Mouse (Mus musculus) CH12.LX (cell line): ENCODE measurements at regions not wholly inside any gene's neighbourhood (a gene's known extent, or its start where the extent isn't known, plus 50 kb on each side); places are given as distances from the start of the nearest gene placed in this dataset.

Experiments used
- DNase-seq: peaks from one replicate; pipeline ENCODE4 v3.0.0-alpha.2; 2013; ENCODE audit errors: extremely low read depth
- H3K27ac ChIP-seq: 2 replicates; pipeline ENCODE4 v1.5.1; 2012; ENCODE audit warnings: low read depth, mild to moderate bottlenecking, control low read depth, moderate library complexity; ENCODE audit not compliant: insufficient read depth
- H3K27me3 ChIP-seq: replicated peaks from 2 replicates; pipeline ENCODE3; 2012; ENCODE audit warnings: inconsistent platforms
- H3K36me3 ChIP-seq, 2 experiments: replicated peaks in 1 of 2; 2 replicates each; pipeline versions ENCODE3 to v1.6.1; 2012; ENCODE audit warnings: inconsistent platforms in 1 of 2, low read length in 1 of 2, mild to moderate bottlenecking in 1 of 2, mixed read lengths in 1 of 2, moderate library complexity in 1 of 2; ENCODE audit not compliant: control insufficient read depth in 1 of 2, insufficient read depth in 1 of 2
- H3K4me1 ChIP-seq, 2 experiments: 2 replicates each; pipeline ENCODE4 v1.6.1; 2012; ENCODE audit warnings: inconsistent platforms in 1 of 2, moderate library complexity in 1 of 2; ENCODE audit not compliant: insufficient read depth in 2 of 2, control insufficient read depth in 1 of 2
- H3K4me2 ChIP-seq: 2 replicates; pipeline ENCODE4 v1.6.1; 2012; ENCODE audit warnings: low read depth, mild to moderate bottlenecking, control low read depth; ENCODE audit not compliant: poor library complexity, insufficient read depth, severe bottlenecking
- H3K4me3 ChIP-seq, 3 experiments: fragments of 150-350 bp in 1 of 3; sonication (generic) in 1 of 3; replicated peaks in 1 of 3; 2 replicates each; pipeline versions ENCODE3 to v1.5.1; 2011 to 2012; ENCODE audit warnings: low read depth in 2 of 3, low read length in 2 of 3, mild to moderate bottlenecking in 2 of 3, moderate library complexity in 2 of 3, control low read depth in 1 of 3, improper control_type of control experiment in 1 of 3, inconsistent platforms in 1 of 3, mixed read lengths in 1 of 3; ENCODE audit not compliant: poor library complexity in 1 of 3
- H3K79me2 ChIP-seq: replicated peaks from 2 replicates; pipeline ENCODE4 v1.6.1; 2012; ENCODE audit warnings: mild to moderate bottlenecking, moderate library complexity; ENCODE audit not compliant: control insufficient read depth, poor library complexity, insufficient read depth, severe bottlenecking; ENCODE audit errors: extremely low read depth
- H3K9ac ChIP-seq: 2 replicates; pipeline ENCODE4 v1.6.1; 2012; ENCODE audit warnings: low read depth, mild to moderate bottlenecking, control low read depth, moderate library complexity; ENCODE audit not compliant: insufficient read depth
- H3K9me3 ChIP-seq: replicated peaks from 2 replicates; pipeline ENCODE3; 2012; ENCODE audit warnings: low read length, inconsistent platforms, mixed read lengths
- CHD1 ChIP-seq: IDR thresholded peaks from 2 replicates; pipeline ENCODE4 v1.6.1; 2012; ENCODE audit warnings: low read depth, low read length, improper control_type of control experiment, inconsistent platforms
- ELF1 ChIP-seq: IDR thresholded peaks from 2 replicates; pipeline ENCODE4 v1.6.1; 2014; ENCODE audit warnings: low read depth, mild to moderate bottlenecking, inconsistent platforms, low read length, improper control_type of control experiment
- IRF4 ChIP-seq: IDR thresholded peaks from 2 replicates; pipeline ENCODE4 v1.6.1; 2014; ENCODE audit warnings: low read depth, mild to moderate bottlenecking, inconsistent platforms, low read length, improper control_type of control experiment
- JUN ChIP-seq: IDR thresholded peaks from 2 replicates; pipeline ENCODE4 v1.6.1; 2011; ENCODE audit warnings: low read depth, mild to moderate bottlenecking, low read length, improper control_type of control experiment, moderate library complexity; ENCODE audit not compliant: insufficient read depth
- JUND ChIP-seq: conservative IDR thresholded peaks from 2 replicates; pipeline ENCODE4 v1.6.1; 2011; ENCODE audit warnings: low read depth, low read length, improper control_type of control experiment
- MAFK ChIP-seq: IDR thresholded peaks from 2 replicates; pipeline ENCODE4 v1.6.1; 2011; ENCODE audit warnings: low read length, improper control_type of control experiment; ENCODE audit not compliant: insufficient replicate concordance
- MAX ChIP-seq: IDR thresholded peaks from 2 replicates; pipeline ENCODE4 v1.6.1; 2011; ENCODE audit warnings: low read length, improper control_type of control experiment
- MAZ ChIP-seq: IDR thresholded peaks from 2 replicates; pipeline ENCODE4 v1.6.1; 2012; ENCODE audit warnings: low read depth, mild to moderate bottlenecking, inconsistent platforms, low read length, improper control_type of control experiment, moderate library complexity
- MXI1 ChIP-seq: IDR thresholded peaks from 2 replicates; pipeline ENCODE4 v1.6.1; 2011; ENCODE audit warnings: mild to moderate bottlenecking, low read depth, low read length, improper control_type of control experiment
- NRF1 ChIP-seq: IDR thresholded peaks from 2 replicates; pipeline ENCODE4 v1.6.1; 2014; ENCODE audit warnings: low read depth, mild to moderate bottlenecking, inconsistent platforms, low read length, improper control_type of control experiment, moderate library complexity
- POLR2A ChIP-seq: IDR thresholded peaks from 2 replicates; pipeline ENCODE4 v1.6.1; 2011; ENCODE audit warnings: low read depth, mild to moderate bottlenecking, improper control_type of control experiment, low read length
- POLR2AphosphoS2 ChIP-seq: IDR thresholded peaks from 2 replicates; pipeline ENCODE4 v1.6.1; 2011; ENCODE audit warnings: low read depth, low read length, improper control_type of control experiment
- RCOR1 ChIP-seq: conservative IDR thresholded peaks from 2 replicates; pipeline ENCODE4 v1.6.1; 2012; ENCODE audit warnings: low read depth, mild to moderate bottlenecking, inconsistent platforms, low read length, improper control_type of control experiment
- SIN3A ChIP-seq: IDR thresholded peaks from 2 replicates; pipeline ENCODE4 v1.6.1; 2012; ENCODE audit warnings: low read length, improper control_type of control experiment, inconsistent platforms
- TBP ChIP-seq: conservative IDR thresholded peaks from 2 replicates; pipeline ENCODE4 v1.6.1; 2011; ENCODE audit warnings: low read depth, low read length, improper control_type of control experiment
- UBTF ChIP-seq: IDR thresholded peaks from 2 replicates; pipeline ENCODE4 v1.6.1; 2012; ENCODE audit warnings: low read depth, mild to moderate bottlenecking, inconsistent platforms, low read length, improper control_type of control experiment, moderate library complexity
- USF2 ChIP-seq: conservative IDR thresholded peaks from 2 replicates; pipeline ENCODE4 v1.6.1; 2011; ENCODE audit warnings: low read depth, low read length, improper control_type of control experiment
- ZC3H11A ChIP-seq: IDR thresholded peaks from 2 replicates; pipeline ENCODE4 v1.6.1; 2012; ENCODE audit warnings: low read depth, mild to moderate bottlenecking, inconsistent platforms, low read length, improper control_type of control experiment
- dilution Hi-C: fragments of 300-500 bp; cut with MboI; formaldehyde crosslinking; loops from 2 replicates; pipeline ENCODE4 v1.14.3; 2020; ENCODE audit warnings: low sequenced_read_pairs; ENCODE audit not compliant: extremely low pct_unique_long_range_greater_than_20kb, extremely low pct_ligation_motif_present
- in situ Hi-C: fragments of 300-500 bp; cut with MboI; formaldehyde crosslinking; loops from 3 replicates; pipeline ENCODE4 v1.14.3; 2019; ENCODE audit warnings: low sequenced_read_pairs, low pct_ligation_motif_present, low pct_unique_long_range_greater_than_20kb, mixed read lengths

- in situ Hi-C loops (loop anchor here (5.0 kb wide), 1 partner anchor 38 kb away; no protein-coding TSS in a partner anchor), dilution Hi-C loops (no loop called here)
- no peak for TF ChIP-seq MXI1
- no peak for TF ChIP-seq TBP
- no peak for TF ChIP-seq CHD1
- no peak for TF ChIP-seq ELF1
- TF ChIP-seq USF2: no peak
- no peak for TF ChIP-seq JUN
- no peak for TF ChIP-seq NRF1
- no peak for TF ChIP-seq POLR2AphosphoS2
- TF ChIP-seq MAZ: no peak
- Histone ChIP-seq H3K27ac (no peak overlapping the region), H3K9me3 (peaks cover 4% of the 10 kb centered on the region), H3K4me3 (no peak overlapping the region), H3K79me2 (no peaks in the 10 kb centered on the region), H3K9ac (no peak overlapping the region), H3K36me3 (no peaks in the 10 kb centered on the region), H3K4me2 (no peak overlapping the region), H3K27me3 (no peaks in the 10 kb centered on the region), H3K4me1 (peaks cover 30 to 70% of the 10 kb centered on the region in 2 experiments)
- DNase-seq: no peak
These were observed 77.8 kb downstream of the Zfp706 start for GRCm38 (mm10) chr15:36929786-36930185.

- dilution Hi-C loops (no loop called here), in situ Hi-C loops (no loop called here)
- no peak overlapping the region for H3K27ac ChIP-seq
- TF ChIP-seq MAX: no peak
- TF ChIP-seq POLR2A: no peak
- no peak for TF ChIP-seq MAFK
- no peak for TF ChIP-seq UBTF
- H3K36me3 ChIP-seq: no peaks in the 10 kb centered on the region
- no peaks in the 10 kb centered on the region for H3K27me3 ChIP-seq
- H3K79me2 ChIP-seq: no peaks in the 10 kb centered on the region
- H3K4me2 ChIP-seq: no peak overlapping the region
- no peak overlapping the region for H3K9ac ChIP-seq
- peaks cover 4% of the 10 kb centered on the region for H3K9me3 ChIP-seq
- H3K4me1 ChIP-seq: peaks cover 25 to 65% of the 10 kb centered on the region in 2 experiments
- no peak for DNase-seq
- H3K4me3 ChIP-seq: no peak overlapping the region
These were observed 78.5 kb downstream of the Zfp706 start for GRCm38 (mm10) chr15:36929088-36929487.

GRCm38 (mm10) chr15:36928678-36929077, 78.9 kb downstream of the Zfp706 start:
- H3K4me1 ChIP-seq: peaks cover 21 to 61% of the 10 kb centered on the region in 2 experiments
- DNase-seq: no peak
- dilution Hi-C loops (no loop called here), in situ Hi-C loops (no loop called here)
- TF ChIP-seq SIN3A: no peak
- no peak for TF ChIP-seq ZC3H11A
- TF ChIP-seq POLR2A: no peak
- no peak for TF ChIP-seq IRF4
- TF ChIP-seq RCOR1: no peak
- no peak for TF ChIP-seq JUND
- peak; percentile 90 for TF ChIP-seq MAFK
- no peaks in the 10 kb centered on the region for H3K27me3 ChIP-seq
- H3K4me2 ChIP-seq: no peak overlapping the region
- no peak overlapping the region for H3K4me3 ChIP-seq
- no peaks in the 10 kb centered on the region for H3K36me3 ChIP-seq
- no peak overlapping the region for H3K9ac ChIP-seq
- no peak overlapping the region for H3K27ac ChIP-seq
- peaks cover 4% of the 10 kb centered on the region for H3K9me3 ChIP-seq
- no peaks in the 10 kb centered on the region for H3K79me2 ChIP-seq
